Mouse (Mus musculus) kidney, embryonic 15.5 days (tissue): ENCODE measurements at regions not wholly inside any gene's neighbourhood (a gene's known extent, or its start where the extent isn't known, plus 50 kb on each side); places are given as distances from the start of the nearest gene placed in this dataset.

Experiments
- ATAC-seq: fragments of 200-750 bp; cut with Nextera tagmentation; replicated peaks from 2 replicates; pipeline ENCODE4 v1.8.0; 2017; ENCODE audit warnings: moderate TSS enrichment; ENCODE audit not compliant: low FRiP score
- H3K27ac ChIP-seq: fragments of 300-500 bp; sonication (generic); 2 replicates; pipeline ENCODE4 v1.5.1; 2015; ENCODE audit warnings: mild to moderate bottlenecking, inconsistent platforms
- H3K27me3 ChIP-seq: fragments of 300-500 bp; sonication (generic); 2 replicates; pipeline ENCODE4 v1.6.1; 2015; ENCODE audit warnings: inconsistent platforms
- H3K36me3 ChIP-seq: fragments of 300-500 bp; sonication (generic); 2 replicates; pipeline ENCODE4 v1.6.1; 2015; ENCODE audit warnings: inconsistent platforms
- H3K4me1 ChIP-seq: fragments of 300-500 bp; sonication (generic); 2 replicates; pipeline ENCODE4 v1.6.1; 2015; ENCODE audit warnings: inconsistent platforms
- H3K4me2 ChIP-seq: fragments of 300-500 bp; sonication (generic); 2 replicates; pipeline ENCODE4 v1.6.1; 2015; ENCODE audit warnings: moderate library complexity, mild to moderate bottlenecking, inconsistent platforms
- H3K4me3 ChIP-seq: fragments of 300-500 bp; sonication (generic); replicated peaks from 2 replicates; pipeline ENCODE4 v1.5.1; 2015; ENCODE audit warnings: mild to moderate bottlenecking, inconsistent platforms
- H3K9ac ChIP-seq: fragments of 300-500 bp; sonication (generic); 2 replicates; pipeline ENCODE4 v1.6.1; 2015; ENCODE audit warnings: mild to moderate bottlenecking, inconsistent platforms
- H3K9me3 ChIP-seq: fragments of 300-500 bp; sonication (generic); replicated peaks from 2 replicates; pipeline ENCODE4 v1.6.1; 2016; ENCODE audit warnings: inconsistent platforms
- WGBS: fragments of 180-500 bp; shearing (Covaris S2); methylation state at CpG from one replicate; pipeline ENCODE4 v1.1.7; 2015; ENCODE audit warnings: mixed read lengths; 5-methylcytosine and 5-hydroxymethylcytosine counted together

DNA sequence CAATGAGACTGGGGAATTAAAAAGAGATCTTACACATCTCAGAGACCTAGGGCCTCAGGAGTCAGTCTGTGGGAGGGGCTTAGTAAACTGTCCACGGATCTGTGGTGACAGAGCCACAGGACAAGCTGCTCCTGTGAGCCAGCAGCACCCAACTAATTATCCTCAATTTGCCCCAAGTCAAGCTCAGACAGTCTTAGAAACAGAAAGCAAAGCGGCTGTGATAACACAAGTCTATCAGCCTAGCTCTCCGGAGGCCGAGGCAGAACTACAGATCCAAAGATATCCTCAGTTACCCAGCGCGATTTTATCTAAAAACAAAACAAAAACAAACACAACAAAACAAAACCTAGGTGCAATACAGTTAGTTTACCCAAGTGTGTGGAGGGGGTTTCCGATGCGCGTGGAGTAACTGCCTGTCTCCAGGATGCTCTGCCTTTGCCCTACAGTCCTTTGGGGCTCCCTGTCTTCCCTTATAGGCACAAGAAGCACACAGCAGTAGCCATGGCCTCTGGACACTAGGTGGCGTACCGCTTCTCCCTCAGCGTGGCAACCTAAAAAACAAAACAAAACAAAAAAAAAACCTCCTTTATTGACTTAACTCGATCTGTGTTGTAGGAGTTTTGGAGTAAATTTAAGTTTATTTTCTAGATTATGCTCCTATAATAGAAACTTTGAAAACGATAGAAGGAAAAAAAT, 54.7 kb upstream of the Cand1 start:
- no peak overlapping the region for H3K4me3 ChIP-seq
- no peak overlapping the region for H3K27ac ChIP-seq
- H3K4me1 ChIP-seq: no peaks in the 10 kb centered on the region
- 58% methylated on average over 14 of the region's 14 CpGs for WGBS
- H3K9ac ChIP-seq: no peak overlapping the region
- no peak overlapping the region for H3K4me2 ChIP-seq
- H3K27me3 ChIP-seq: no peaks in the 10 kb centered on the region
- ATAC-seq: no peak
- H3K9me3 ChIP-seq: no peaks in the 10 kb centered on the region
- H3K36me3 ChIP-seq: no peaks in the 10 kb centered on the region

DNA sequence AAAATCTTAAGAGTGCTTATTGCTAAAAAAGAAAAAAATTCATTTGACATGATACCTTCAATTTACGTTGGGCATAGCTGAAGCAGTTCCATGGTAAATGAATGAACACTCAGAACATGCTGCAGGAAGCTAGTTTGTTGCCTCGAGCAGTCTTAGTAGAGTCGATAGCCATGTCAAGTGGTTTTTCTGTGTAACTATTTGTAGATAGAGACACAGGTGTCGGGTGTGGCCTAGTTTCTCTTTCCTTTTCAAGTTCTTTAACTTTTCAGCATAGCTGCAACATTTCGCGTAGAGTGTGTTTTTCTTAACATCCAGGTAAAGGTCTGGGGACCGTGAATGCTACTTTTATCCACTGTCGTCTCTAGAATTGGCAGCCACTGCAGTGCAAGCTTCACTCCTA, 53.5 kb upstream of the Cand1 start:
- no peak for ATAC-seq
- no peaks in the 10 kb centered on the region for H3K9me3 ChIP-seq
- no peaks in the 10 kb centered on the region for H3K4me1 ChIP-seq
- no peak overlapping the region for H3K4me3 ChIP-seq
- H3K36me3 ChIP-seq: no peaks in the 10 kb centered on the region
- no peak overlapping the region for H3K9ac ChIP-seq
- no peak overlapping the region for H3K27ac ChIP-seq
- 91% methylated on average over 8 of the region's 8 CpGs for WGBS
- no peak overlapping the region for H3K4me2 ChIP-seq
- H3K27me3 ChIP-seq: no peaks in the 10 kb centered on the region
